Mouse (Mus musculus) heart, postnatal 0 days (tissue): Measurements from ENCODE around the gene Lpin1. TPM values are rescaled to one million over a fixed set of nuclear protein-coding genes. Genes with fewer than 3 reads are reported as not detected.
A peak's percentile ranks its signal among the peaks of the same experiment; 100 is the strongest.

Experiments
- ATAC-seq: fragments of 200-750 bp; cut with Nextera tagmentation; 2 replicates; pipeline ENCODE4 v1.8.0; 2017; ENCODE audit warnings: low read depth, moderate number of reproducible peaks, moderate library complexity; ENCODE audit not compliant: insufficient read depth
- DNase-seq: peaks from one replicate; pipeline ENCODE4 v3.0.0-alpha.2; 2016; ENCODE audit warnings: low spot score
- H3K27ac ChIP-seq: fragments of 300-500 bp; sonication (generic); 2 replicates; pipeline ENCODE4 v1.5.1; 2014; ENCODE audit warnings: low read depth, mild to moderate bottlenecking
- H3K27me3 ChIP-seq: fragments of 300-500 bp; sonication (generic); 2 replicates; pipeline ENCODE4 v1.6.1; 2014; ENCODE audit warnings: low read length, mixed read lengths; ENCODE audit not compliant: control insufficient read depth, insufficient read depth
- H3K36me3 ChIP-seq: fragments of 300-500 bp; sonication (generic); replicated peaks from 2 replicates; pipeline ENCODE4 v1.6.1; 2014; ENCODE audit warnings: low read length, mixed read lengths; ENCODE audit not compliant: control insufficient read depth, insufficient read depth
- H3K4me1 ChIP-seq: fragments of 300-500 bp; sonication (generic); 2 replicates; pipeline ENCODE4 v1.6.1; 2014; ENCODE audit warnings: antibody characterized with exemption; ENCODE audit not compliant: control insufficient read depth, insufficient read depth
- H3K4me2 ChIP-seq: fragments of 300-500 bp; sonication (generic); 2 replicates; pipeline ENCODE4 v1.6.1; 2014; ENCODE audit warnings: low read depth, mild to moderate bottlenecking, low read length, moderate library complexity
- H3K4me3 ChIP-seq: fragments of 300-500 bp; sonication (generic); 2 replicates; pipeline ENCODE4 v1.5.1; 2014; ENCODE audit warnings: low read depth, low read length
- H3K9ac ChIP-seq: fragments of 300-500 bp; sonication (generic); replicated peaks from 2 replicates; pipeline ENCODE4 v1.6.1; 2014; ENCODE audit warnings: low read depth, low read length, mixed read lengths
- H3K9me3 ChIP-seq: fragments of 300-500 bp; sonication (generic); replicated peaks from 2 replicates; pipeline ENCODE4 v1.6.1; 2016; ENCODE audit warnings: low read length; ENCODE audit not compliant: control insufficient read depth
- CTCF ChIP-seq: IDR thresholded peaks from 2 replicates; pipeline ENCODE4 v1.5.1; 2016; ENCODE audit warnings: antibody characterized with exemption, control low read depth, low read depth
- EP300 ChIP-seq: IDR thresholded peaks from 2 replicates; pipeline ENCODE4 v1.6.1; 2016; ENCODE audit warnings: antibody characterized with exemption, low read depth
- WGBS: fragments of 180-500 bp; shearing (Covaris S2); extraction: QIAGEN DNeasy Blood & Tissue Kit; methylation state at CpG from one replicate; pipeline ENCODE4 v1.1.7; 2014; 5-methylcytosine and 5-hydroxymethylcytosine counted together
- polyA plus RNA-seq: library from polyadenylated mRNA; unstranded; fragments of >200 nt; fragmentation: Nextera tagmentation; extraction: Ambion mirVana; gene quantifications from 2 replicates; pipeline ENCODE4 v1.2.1, GENCODE M21; 2015
- total RNA-seq: library from RNA; depleted of rRNA; stranded (reverse); fragments of >200 nt; gene quantifications from 2 replicates; pipeline ENCODE4 v1.2.3, GENCODE M21; 2014; ENCODE audit warnings: low replicate concordance

Lpin1 gene
- total and polyA plus RNA-seq, 2 experiments from 2014 or later, result 11.1 to 24.8 TPM

GRCm38 (mm10) chr12:16589204-16589949 is 21.4 kb downstream of the Lpin1 start:
- no peaks in the 10 kb centered on the region for H3K9me3 ChIP-seq
- peak overlapping the region; percentile 97 for H3K4me2 ChIP-seq
- no peaks in the 10 kb centered on the region for H3K36me3 ChIP-seq
- H3K9ac ChIP-seq, result peak overlapping the region; percentile 76
- peak overlapping the region; percentile 90 for H3K4me3 ChIP-seq
- ATAC-seq (peak; percentile 84), DNase-seq (peak; percentile 84)
- peak overlapping the region; percentile 79 for H3K27ac ChIP-seq
- TF ChIP-seq CTCF (no peak), EP300 (no peak)
- H3K4me1 ChIP-seq, result peaks cover 47% of the 10 kb centered on the region
- WGBS, result 1% methylated on average over 34 of the region's 36 CpGs
- no peaks in the 10 kb centered on the region for H3K27me3 ChIP-seq

DNA sequence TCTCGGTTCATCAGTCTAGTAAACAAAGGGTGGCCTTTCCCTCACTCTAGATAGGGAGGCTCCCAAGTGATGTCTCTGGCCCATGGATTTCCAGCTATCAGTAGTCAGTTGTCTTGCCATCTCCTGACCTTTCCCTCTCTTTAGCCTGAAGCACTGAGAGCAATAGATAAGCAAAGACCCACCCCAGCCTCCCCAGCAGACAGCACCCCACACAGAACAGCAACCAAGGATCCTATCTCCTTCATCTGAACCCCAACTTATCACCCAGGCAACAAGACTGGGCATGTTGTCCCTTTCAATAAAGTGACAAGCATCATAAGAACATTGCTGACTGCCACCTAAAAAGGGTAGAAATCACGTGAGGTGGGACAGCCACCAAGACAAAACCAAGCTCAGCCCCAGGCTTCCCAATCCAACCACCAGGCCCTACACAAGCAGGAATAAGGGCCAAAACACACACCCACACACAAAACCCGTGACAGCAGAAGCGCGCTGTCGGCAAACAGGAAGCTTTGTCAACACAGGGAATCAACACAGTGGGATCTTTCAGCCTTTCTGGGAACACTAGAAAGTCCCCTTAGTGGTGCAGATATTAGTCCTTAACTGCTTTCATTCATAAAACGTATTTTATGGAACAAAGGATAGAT is 22.2 kb downstream of the Lpin1 start:
- Histone ChIP-seq H3K9me3 (no peaks in the 10 kb centered on the region), H3K4me1 (peaks cover 56% of the 10 kb centered on the region), H3K4me2 (peak overlapping the region; percentile 97), H3K4me3 (peak overlapping the region; percentile 90), H3K27me3 (no peaks in the 10 kb centered on the region), H3K27ac (peak overlapping the region; percentile 79), H3K9ac (peak overlapping the region; percentile 76), H3K36me3 (no peaks in the 10 kb centered on the region)
- no peak for ATAC-seq
- DNase-seq, result peak; percentile 25
- 15% methylated on average over 7 of the region's 7 CpGs for WGBS
- TF ChIP-seq EP300 (no peak), CTCF (no peak)

DNA sequence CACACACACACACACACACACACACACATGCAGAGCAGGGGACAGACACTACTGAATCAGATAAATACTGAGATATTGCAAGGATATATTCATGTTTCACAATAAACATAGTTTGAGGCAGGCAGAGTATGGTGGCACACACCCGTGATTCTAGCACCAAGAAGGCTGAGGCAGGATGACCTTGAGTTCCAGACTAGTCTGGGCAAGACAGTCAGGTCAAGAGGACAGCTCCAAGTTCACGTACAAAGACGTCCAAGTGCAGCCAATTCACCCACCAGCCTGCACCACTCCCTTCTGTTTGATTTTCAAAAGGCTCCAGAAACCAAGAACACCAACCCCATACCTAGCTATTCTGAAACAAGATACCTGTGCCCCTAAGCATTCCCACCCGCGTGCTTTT is 23.0 kb downstream of the Lpin1 start:
- Histone ChIP-seq H3K27ac (no peak overlapping the region), H3K4me3 (no peak overlapping the region), H3K36me3 (no peaks in the 10 kb centered on the region), H3K27me3 (no peaks in the 10 kb centered on the region), H3K4me1 (peaks cover 56% of the 10 kb centered on the region), H3K4me2 (peak overlapping the region; percentile 97; the same call in 1 of the 2 replicates), H3K9ac (no peak overlapping the region), H3K9me3 (no peaks in the 10 kb centered on the region)
- TF ChIP-seq CTCF (no peak), EP300 (no peak)
- DNase-seq (no peak), ATAC-seq (no peak)
- WGBS, result 77% methylated on average over 5 of the region's 5 CpGs

DNA sequence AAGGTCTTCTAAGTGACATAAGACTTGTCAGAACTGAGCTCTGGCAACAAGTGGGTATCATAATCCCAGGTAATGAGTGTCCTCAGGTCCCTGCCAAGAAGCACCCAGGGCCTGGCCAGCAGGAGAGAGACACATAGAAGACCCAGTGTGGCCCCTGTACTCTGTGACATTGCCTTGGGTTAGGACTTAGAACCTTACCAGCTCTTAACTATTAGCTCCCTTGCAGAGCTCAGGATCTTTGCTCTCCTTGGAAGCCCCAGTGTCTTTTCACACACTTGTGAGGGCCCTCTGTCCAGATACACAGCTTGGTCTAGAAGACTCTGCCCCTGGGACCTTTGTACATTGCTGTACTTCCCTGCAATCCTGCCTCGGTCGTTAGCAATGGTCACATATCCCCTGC is 23.7 kb downstream of the Lpin1 start:
- ATAC-seq (no peak), DNase-seq (no peak)
- no peak for TF ChIP-seq EP300
- no peak for TF ChIP-seq CTCF
- Histone ChIP-seq H3K4me2 (no peak overlapping the region), H3K27ac (no peak overlapping the region), H3K9me3 (no peaks in the 10 kb centered on the region), H3K4me1 (peaks cover 56% of the 10 kb centered on the region), H3K4me3 (no peak overlapping the region), H3K36me3 (no peaks in the 10 kb centered on the region), H3K9ac (0 out of 2 replicates have a peak overlapping the region, but pooled peaks have one; percentile 2), H3K27me3 (no peaks in the 10 kb centered on the region)
- WGBS, result 77% methylated on average over 2 of the region's 2 CpGs

DNA sequence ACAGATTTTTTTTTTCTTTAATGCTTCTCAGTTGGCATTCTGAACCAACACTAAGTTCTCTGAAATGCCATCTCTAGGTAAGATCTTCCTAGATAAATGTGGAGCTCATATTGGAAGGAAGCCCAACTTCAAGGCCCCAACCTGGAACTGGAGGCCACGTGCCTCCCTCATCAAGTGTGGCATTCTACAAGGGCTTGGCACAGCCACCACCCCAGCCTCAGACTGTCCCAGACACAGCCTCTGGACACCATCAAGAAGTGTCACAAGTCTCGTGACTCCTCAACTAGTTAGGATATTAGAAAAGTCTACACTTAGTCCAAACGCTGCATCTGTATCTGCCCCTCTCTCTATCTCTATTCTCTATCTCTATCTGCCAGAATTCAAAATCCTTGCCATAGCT is 25.8 kb downstream of the Lpin1 start:
- Histone ChIP-seq H3K9me3 (no peaks in the 10 kb centered on the region), H3K36me3 (peaks cover 2% of the 10 kb centered on the region), H3K4me1 (peaks cover 49% of the 10 kb centered on the region), H3K27me3 (no peaks in the 10 kb centered on the region), H3K9ac (no peak overlapping the region), H3K4me3 (no peak overlapping the region), H3K27ac (no peak overlapping the region), H3K4me2 (no peak overlapping the region)
- TF ChIP-seq CTCF (no peak), EP300 (no peak)
- no peak for DNase-seq
- no peak for ATAC-seq
- WGBS, result 36% methylated on average over 3 of the region's 3 CpGs
